Mouse (Mus musculus): Measurements from ENCODE around the gene Sobp.

DNA sequence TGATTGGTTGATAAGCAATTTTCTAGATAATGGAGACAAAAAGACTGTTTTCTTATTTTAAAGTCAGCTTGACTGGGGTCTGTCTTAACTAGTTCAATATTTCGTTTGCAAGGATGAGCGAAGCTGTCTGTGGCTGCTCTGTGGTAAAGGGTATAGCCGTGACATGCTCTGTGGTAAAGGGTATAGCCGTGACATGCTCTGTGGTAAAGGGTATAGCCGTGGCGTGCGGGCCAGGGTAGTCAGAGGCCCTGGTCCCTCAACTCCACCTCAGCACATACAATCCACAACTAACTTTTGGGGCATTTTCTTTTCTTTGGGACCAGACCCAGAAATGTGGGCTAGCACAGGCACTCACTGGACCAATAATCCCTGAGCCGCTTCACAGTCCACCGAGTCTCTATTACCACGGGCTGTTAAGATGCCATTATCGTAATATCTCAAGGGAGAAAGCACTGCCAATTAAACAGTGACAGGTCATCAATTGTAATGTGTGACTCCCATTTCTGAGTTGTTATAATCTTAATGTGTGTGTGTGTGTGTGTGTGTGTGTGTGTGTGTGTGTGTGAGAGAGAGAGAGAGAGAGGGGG, 112.7 kb downstream of the Sobp start:
- TF ChIP-seq CTCF (IDR thresholded peaks at IDR 0.05; ENCODE audit: low read depth) (no peak), EP300 (IDR thresholded peaks at IDR 0.05; ENCODE audit: low read depth) (no peak)
